Mouse (Mus musculus) kidney, postnatal 0 days (tissue): Measurements from ENCODE around the gene Ppp1r27. TPM values are rescaled to one million over a fixed set of nuclear protein-coding genes. Genes with fewer than 3 reads are reported as not detected.

Experiments
- ATAC-seq: fragments of 200-750 bp; cut with Nextera tagmentation; replicated peaks from 2 replicates; pipeline ENCODE4 v1.8.0; 2017; ENCODE audit warnings: low read depth, moderate number of reproducible peaks, moderate TSS enrichment, moderate library complexity; ENCODE audit not compliant: low FRiP score
- DNase-seq: peaks from one replicate; pipeline ENCODE4 v3.0.0-alpha.2; 2016; ENCODE audit warnings: low spot score
- H3K27ac ChIP-seq: fragments of 300-500 bp; sonication (generic); 2 replicates; pipeline ENCODE4 v1.5.1; 2014; ENCODE audit warnings: mild to moderate bottlenecking
- H3K27me3 ChIP-seq: fragments of 300-500 bp; sonication (generic); 2 replicates; pipeline ENCODE4 v1.6.1; 2014; ENCODE audit warnings: low read length, mixed read lengths; ENCODE audit not compliant: insufficient read depth
- H3K36me3 ChIP-seq: fragments of 300-500 bp; sonication (generic); 2 replicates; pipeline ENCODE4 v1.6.1; 2014; ENCODE audit warnings: low read length, mixed read lengths; ENCODE audit not compliant: insufficient read depth
- H3K4me1 ChIP-seq: fragments of 300-500 bp; sonication (generic); replicated peaks from 2 replicates; pipeline ENCODE4 v1.6.1; 2014; ENCODE audit warnings: antibody characterized with exemption, low read length, mixed read lengths; ENCODE audit not compliant: insufficient read depth
- H3K4me2 ChIP-seq: fragments of 300-500 bp; sonication (generic); 2 replicates; pipeline ENCODE4 v1.6.1; 2014; ENCODE audit warnings: mild to moderate bottlenecking, low read length, moderate library complexity, mixed read lengths
- H3K4me3 ChIP-seq: fragments of 300-500 bp; sonication (generic); replicated peaks from 2 replicates; pipeline ENCODE4 v1.5.1; 2014; ENCODE audit warnings: low read depth, low read length
- H3K9ac ChIP-seq: fragments of 300-500 bp; sonication (generic); 2 replicates; pipeline ENCODE4 v1.6.1; 2014; ENCODE audit warnings: low read depth, low read length
- H3K9me3 ChIP-seq: fragments of 300-500 bp; sonication (generic); replicated peaks from 2 replicates; pipeline ENCODE4 v1.6.1; 2016; ENCODE audit warnings: low read length, inconsistent platforms, mixed read lengths
- CTCF ChIP-seq: IDR thresholded peaks from 2 replicates; pipeline ENCODE4 v1.5.1; 2016; ENCODE audit warnings: antibody characterized with exemption, low read depth, mild to moderate bottlenecking, moderate library complexity
- WGBS: fragments of 180-500 bp; shearing (Covaris S2); extraction: QIAGEN DNeasy Blood & Tissue Kit; methylation state at CpG from one replicate; pipeline ENCODE4 v1.1.7; 2014; 5-methylcytosine and 5-hydroxymethylcytosine counted together
- polyA plus RNA-seq: library from polyadenylated mRNA; unstranded; fragments of >200 nt; fragmentation: Nextera tagmentation; extraction: Ambion mirVana; gene quantifications from 2 replicates; pipeline ENCODE4 v1.2.1, GENCODE M21; 2015

The Ppp1r27 gene
- polyA plus RNA-seq, 1 experiment from 2014 or later = 0.30 TPM

DNA sequence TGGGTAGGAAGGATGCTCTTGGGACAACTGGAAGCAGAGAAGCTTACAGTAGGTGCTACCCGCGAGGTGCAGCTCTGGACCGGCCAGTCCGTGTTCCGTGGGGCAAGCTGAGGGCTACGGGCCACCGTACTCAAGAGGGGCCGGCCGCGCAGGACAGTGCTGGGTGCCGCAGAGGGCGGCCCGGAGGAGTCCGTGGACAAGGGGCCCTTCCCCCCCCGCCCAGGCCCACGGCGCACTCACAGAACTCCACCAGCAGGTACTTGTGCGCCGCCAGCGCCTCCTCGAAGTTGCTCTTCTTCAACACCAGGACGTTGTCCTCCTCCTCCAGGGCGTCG, 21.5 kb upstream of the Ppp1r27 start:
- DNase-seq = no peak
- H3K27me3 ChIP-seq = no peaks in the 10 kb centered on the region
- peak; percentile 26; the same call in 1 of the 2 replicates for ATAC-seq
- H3K9ac ChIP-seq = peak overlapping the region; percentile 93
- H3K27ac ChIP-seq = peak overlapping the region; percentile 87
- peaks cover 7% of the 10 kb centered on the region; the same call in 1 of the 2 replicates for H3K4me1 ChIP-seq
- H3K9me3 ChIP-seq = no peaks in the 10 kb centered on the region
- peak; percentile 9; the same call in 1 of the 2 replicates for TF ChIP-seq CTCF
- peak overlapping the region; percentile 62 for H3K4me2 ChIP-seq
- peaks cover 29% of the 10 kb centered on the region for H3K36me3 ChIP-seq
- peak overlapping the region; percentile 95 for H3K4me3 ChIP-seq
- WGBS = under 1% methylated on average over 22 of the region's 24 CpGs

DNA sequence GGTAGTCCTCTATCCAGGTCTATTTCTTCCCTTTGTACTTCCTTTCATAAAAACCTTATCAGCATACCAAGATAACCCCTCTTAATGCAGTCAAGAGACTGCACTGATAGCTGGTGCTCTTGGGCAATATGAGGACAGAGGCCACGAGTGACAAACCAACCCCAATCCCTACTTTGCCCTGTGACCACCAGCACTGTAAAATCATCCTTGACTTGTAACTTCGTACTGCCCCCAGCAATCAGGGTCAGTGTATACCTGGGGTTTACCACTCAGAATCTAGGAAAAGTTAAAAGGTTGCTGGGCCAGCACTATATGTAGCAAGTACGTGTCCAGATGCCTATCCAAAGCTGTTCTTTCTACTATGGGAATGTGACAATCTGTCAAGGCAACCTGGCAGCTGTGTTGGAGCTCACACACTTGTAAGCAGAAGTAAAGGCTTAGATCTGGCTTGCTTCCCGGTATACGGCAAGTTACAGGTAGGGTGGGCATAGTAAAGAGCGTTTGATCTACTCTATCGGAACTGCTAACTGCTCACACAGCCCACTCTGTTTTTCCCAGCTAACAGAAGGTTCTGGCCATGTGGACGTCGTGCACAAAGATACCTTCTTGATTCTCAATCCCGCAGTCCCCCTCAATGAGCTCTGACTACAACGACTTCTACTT, 21.0 kb upstream of the Ppp1r27 start:
- peak overlapping the region; percentile 95 for H3K4me3 ChIP-seq
- ATAC-seq = no peak
- no peak for TF ChIP-seq CTCF
- H3K27me3 ChIP-seq = no peaks in the 10 kb centered on the region
- H3K36me3 ChIP-seq = peaks cover 34% of the 10 kb centered on the region
- peak overlapping the region; percentile 87 for H3K27ac ChIP-seq
- no peaks in the 10 kb centered on the region for H3K9me3 ChIP-seq
- peak overlapping the region; percentile 62 for H3K4me2 ChIP-seq
- no peak for DNase-seq
- peaks cover 7% of the 10 kb centered on the region; the same call in 1 of the 2 replicates for H3K4me1 ChIP-seq
- WGBS = 6% methylated on average over 11 of the region's 11 CpGs
- H3K9ac ChIP-seq = peak overlapping the region; percentile 93

DNA sequence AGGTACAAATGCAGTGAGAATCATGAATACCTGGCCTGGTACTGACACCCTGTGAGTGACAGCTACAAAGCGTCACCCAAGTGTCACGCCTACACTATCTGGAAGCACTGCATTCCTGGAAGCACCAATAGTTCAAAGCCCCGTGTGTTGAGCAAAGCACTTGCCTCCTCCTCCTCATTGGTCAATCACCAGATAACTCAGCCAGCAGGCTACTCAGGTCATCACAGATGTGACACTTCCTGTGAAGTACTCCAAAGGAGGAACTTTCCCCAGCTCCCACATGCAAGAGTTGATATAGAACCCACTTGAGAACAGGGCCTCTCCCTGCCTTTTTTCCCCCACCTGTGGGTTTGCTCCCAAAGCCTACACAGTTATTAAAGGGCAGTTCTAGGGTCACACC, 20.2 kb upstream of the Ppp1r27 start:
- no peak for TF ChIP-seq CTCF
- Histone ChIP-seq H3K27ac (no peak overlapping the region), H3K4me1 (peaks cover 7% of the 10 kb centered on the region; the same call in 1 of the 2 replicates), H3K9ac (peak overlapping the region; percentile 93; the same call in 1 of the 2 replicates), H3K27me3 (no peaks in the 10 kb centered on the region), H3K4me3 (peak overlapping the region; percentile 95; the same call in 1 of the 2 replicates), H3K36me3 (peaks cover 40% of the 10 kb centered on the region), H3K9me3 (no peaks in the 10 kb centered on the region), H3K4me2 (peak overlapping the region; percentile 62)
- WGBS = 63% methylated on average over 3 of the region's 3 CpGs
- no peak for ATAC-seq
- no peak for DNase-seq

DNA sequence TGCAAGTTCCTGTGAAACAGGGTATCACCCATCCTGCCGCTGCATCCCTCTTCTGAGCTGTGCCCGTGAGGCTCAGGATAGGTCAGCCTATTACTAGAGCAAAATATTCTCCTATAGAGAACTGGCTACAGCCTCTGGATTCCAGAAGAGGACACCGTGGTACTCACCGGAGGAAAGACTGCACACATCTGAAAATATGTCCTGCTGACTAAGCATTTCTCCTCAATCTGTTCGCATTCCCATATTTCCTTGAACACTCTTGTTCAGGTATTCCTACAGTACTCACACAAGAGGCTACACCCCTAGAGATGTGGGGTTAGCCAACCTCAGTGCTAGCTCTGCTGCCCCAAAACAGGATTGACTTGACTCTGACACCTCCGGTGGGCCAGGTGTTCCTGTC, 17.4 kb upstream of the Ppp1r27 start:
- Histone ChIP-seq H3K9ac (no peak overlapping the region), H3K27me3 (no peaks in the 10 kb centered on the region), H3K27ac (no peak overlapping the region), H3K4me1 (no peaks in the 10 kb centered on the region; the same call in 1 of the 2 replicates), H3K4me3 (no peak overlapping the region), H3K9me3 (no peaks in the 10 kb centered on the region), H3K36me3 (peaks cover 62% of the 10 kb centered on the region), H3K4me2 (no peak overlapping the region)
- DNase-seq (no peak), ATAC-seq (no peak)
- TF ChIP-seq CTCF = no peak
- 96% methylated on average over 6 of the region's 6 CpGs for WGBS

DNA sequence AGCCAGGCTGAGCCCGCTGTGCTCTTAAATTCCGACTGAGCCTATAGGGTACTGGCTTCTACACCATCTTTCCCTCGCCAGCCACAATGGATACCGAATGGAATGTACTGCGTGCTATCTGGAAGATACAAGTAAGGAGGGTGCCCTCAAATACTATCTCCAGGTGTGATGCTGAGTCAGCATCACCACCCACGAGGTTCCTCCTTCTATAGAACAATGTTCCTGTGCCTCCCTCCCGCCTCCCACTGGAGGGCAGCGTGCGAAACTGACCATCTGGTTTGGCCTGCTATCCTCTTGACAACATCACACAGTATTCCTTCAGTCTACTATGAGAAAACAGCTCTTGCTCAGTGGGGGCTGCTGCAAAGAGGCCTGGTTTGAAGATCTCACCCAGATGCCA, 14.2 kb upstream of the Ppp1r27 start:
- ATAC-seq = no peak
- no peaks in the 10 kb centered on the region for H3K27me3 ChIP-seq
- H3K36me3 ChIP-seq = peaks cover 82% of the 10 kb centered on the region
- DNase-seq = no peak
- H3K4me2 ChIP-seq = no peak overlapping the region
- no peak overlapping the region for H3K4me3 ChIP-seq
- H3K9ac ChIP-seq = no peak overlapping the region
- H3K4me1 ChIP-seq = no peaks in the 10 kb centered on the region
- peak; percentile 6; the same call in 1 of the 2 replicates for TF ChIP-seq CTCF
- H3K27ac ChIP-seq = no peak overlapping the region
- no peaks in the 10 kb centered on the region for H3K9me3 ChIP-seq
- 83% methylated on average over 9 of the region's 9 CpGs for WGBS

DNA sequence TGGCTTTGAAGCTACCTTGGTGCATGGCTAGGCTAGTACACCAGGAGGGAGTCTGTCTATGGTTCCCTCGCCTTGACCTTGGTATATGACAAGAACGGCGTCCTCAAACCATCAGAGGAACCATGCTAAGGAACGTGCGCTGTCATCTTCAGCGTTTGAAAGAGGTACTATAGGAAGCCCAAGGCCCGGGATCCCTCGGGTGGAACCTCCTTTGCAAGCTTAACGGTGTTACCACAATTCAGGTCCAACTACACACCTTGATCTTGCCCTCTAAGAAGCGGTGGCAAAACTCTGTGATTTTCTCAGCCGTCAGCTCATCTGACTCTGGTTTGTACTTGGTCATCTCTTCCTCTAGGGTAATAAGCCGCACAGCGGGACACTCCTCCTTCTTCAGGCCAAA, 12.0 kb upstream of the Ppp1r27 start:
- Histone ChIP-seq H3K4me1 (no peaks in the 10 kb centered on the region), H3K36me3 (peaks cover 79% of the 10 kb centered on the region), H3K4me3 (no peak overlapping the region), H3K9me3 (no peaks in the 10 kb centered on the region), H3K4me2 (no peak overlapping the region), H3K27ac (no peak overlapping the region), H3K9ac (no peak overlapping the region), H3K27me3 (no peaks in the 10 kb centered on the region)
- no peak for TF ChIP-seq CTCF
- DNase-seq = no peak
- WGBS = 95% methylated on average over 13 of the region's 13 CpGs
- no peak for ATAC-seq
